Mouse (Mus musculus) CD4-positive, CD25-positive, alpha-beta regulatory T cell, adult 2 months (primary cell): Measurements from ENCODE around the gene Aym1.

Source experiments
- DNase-seq: peaks from one replicate; pipeline ENCODE4 v3.0.0-alpha.2; 2012; ENCODE audit warnings: low read depth, low spot score

Aym1 gene

DNA sequence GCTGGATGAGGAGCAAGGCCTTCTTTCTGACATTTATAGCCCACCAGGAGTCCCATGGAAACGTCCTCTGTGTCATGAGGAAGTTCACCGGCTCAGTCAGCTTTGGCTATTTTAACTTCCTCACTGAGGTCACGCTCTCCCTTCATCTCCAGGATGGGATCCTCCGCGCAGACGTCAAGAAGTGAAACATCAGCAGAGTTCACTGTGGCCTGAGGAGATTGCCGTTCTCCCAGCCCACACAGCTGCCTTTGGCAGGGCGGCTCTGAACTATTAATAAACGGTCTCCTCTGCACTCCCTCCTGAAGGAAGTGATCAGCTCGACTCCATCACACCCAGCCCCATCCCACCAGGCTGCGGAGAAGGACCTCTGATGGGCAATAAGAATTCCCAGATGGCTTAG is 45.6 kb downstream of the Aym1 start:
- no peak for DNase-seq

DNA sequence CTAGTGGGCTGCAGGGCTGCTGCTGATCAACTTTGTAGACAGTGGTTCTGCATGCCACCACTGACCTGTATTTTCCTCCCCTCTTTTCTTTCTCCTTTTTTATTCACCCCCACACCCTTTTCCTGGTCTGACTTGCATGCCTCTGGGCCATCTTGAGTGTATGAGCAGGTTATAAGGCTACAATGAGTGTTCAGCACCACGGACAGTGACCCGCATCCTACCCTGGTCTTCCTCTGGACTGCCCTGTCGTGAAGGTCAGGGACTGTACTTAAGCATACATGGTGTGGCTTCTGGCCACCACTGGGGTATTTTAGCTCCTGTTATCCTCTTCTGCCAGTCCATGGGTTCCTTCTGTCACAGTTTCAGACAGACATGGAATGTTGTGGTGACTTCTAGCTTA is 50.3 kb downstream of the Aym1 start:
- DNase-seq, result no peak
